Mouse (Mus musculus) central nervous system, embryonic 11.5 days (tissue): ENCODE measurements around the gene Coq9. TPM values are rescaled to one million over a fixed set of nuclear protein-coding genes. Genes with fewer than 3 reads are reported as not detected.

ENCODE experiments used
- polyA plus RNA-seq: library from polyadenylated mRNA; depleted of rRNA; stranded (reverse); fragments of >200 nt; gene quantifications from 2 replicates; pipeline ENCODE4 v1.2.3, GENCODE M21; 2012; rRNA removed

The Coq9 gene
- polyA plus RNA-seq = 56.5 and 57.9 TPM in 2 replicates

GRCm38 (mm10) chr8:94837662-94838574 is at the start of gene Coq9, which contains the start of gene Ciapin1:
TSS of gene Coq9 (plus strand) at chr8:94838321.
TSS of gene Ciapin1 (minus strand) at chr8:94838358.

GRCm38 (mm10) chr8:94810153-94810552 is 28.0 kb upstream of the Coq9 start, which contains the start of gene Ccl17:
TSS of gene Ccl17 (plus strand) at chr8:94810453.

GRCm38 (mm10) chr8:94857346-94858173 is 19.4 kb downstream of the Coq9 start, which contains the start of gene Polr2c:
TSS of gene Polr2c (plus strand) at chr8:94857450.

GRCm38 (mm10) chr8:94876197-94876730 is 38.1 kb downstream of the Coq9 start, which contains the start of gene Dok4:
TSS of gene Dok4 (minus strand) at chr8:94876330.

Other genes starting within 250 kb of the Coq9 start
- 25.5 and 28.3 TPM in 2 replicates for gene Rspry1, start 236.4 kb upstream of the Coq9 start, polyA plus RNA-seq
- 76.1 and 182 TPM in 2 replicates for gene Fam192a, start 236.3 kb upstream of the Coq9 start, polyA plus RNA-seq
- gene Arl2bp, start 171.7 kb upstream of the Coq9 start, polyA plus RNA-seq = 170 and 186 TPM in 2 replicates
- gene Pllp, start 142.0 kb upstream of the Coq9 start, polyA plus RNA-seq = 0.19 and 0.29 TPM in 2 replicates
- gene Ccl22, start 92.7 kb upstream of the Coq9 start, polyA plus RNA-seq = not detected in 2 replicates
- 7.0 and 7.1 TPM in 2 replicates for gene Cx3cl1, start 66.3 kb upstream of the Coq9 start, polyA plus RNA-seq
- 0.15 TPM in 1 of 2 replicates, not detected in the other for gene Ccl17, start 27.9 kb upstream of the Coq9 start, polyA plus RNA-seq
- 71.1 and 73.5 TPM in 2 replicates for gene Ciapin1, start within 50 bp of the Coq9 start, polyA plus RNA-seq
- 124 and 127 TPM in 2 replicates for gene Polr2c, start 19.1 kb downstream of the Coq9 start, polyA plus RNA-seq
- gene Dok4, start 38.0 kb downstream of the Coq9 start, polyA plus RNA-seq = 15.2 and 21.9 TPM in 2 replicates
- gene Ccdc102a, start 79.8 kb downstream of the Coq9 start, polyA plus RNA-seq = 24.7 and 25.5 TPM in 2 replicates
- gene Adgrg5, start 85.4 kb downstream of the Coq9 start, polyA plus RNA-seq = 0.20 and 0.42 TPM in 2 replicates
- gene Adgrg1, start 136.4 kb downstream of the Coq9 start, polyA plus RNA-seq = 160 and 196 TPM in 2 replicates
- gene Adgrg3, start 179.4 kb downstream of the Coq9 start, polyA plus RNA-seq = 3.7 and 5.3 TPM in 2 replicates
- 0.25 and 0.55 TPM in 2 replicates for gene Drc7, start 216.8 kb downstream of the Coq9 start, polyA plus RNA-seq
- 28.8 and 36.1 TPM in 2 replicates for gene Katnb1, start 242.9 kb downstream of the Coq9 start, polyA plus RNA-seq